Mouse (Mus musculus) intestine, embryonic 16.5 days (tissue): ENCODE data around the gene 4921517D22Rik. TPM values are rescaled to one million over a fixed set of nuclear protein-coding genes. Genes with fewer than 3 reads are reported as not detected.

Source experiments
- ATAC-seq: fragments of 200-750 bp; cut with Nextera tagmentation; 2 replicates; pipeline ENCODE4 v1.8.0; 2017; ENCODE audit warnings: moderate TSS enrichment, moderate library complexity
- H3K27ac ChIP-seq: fragments of 300-500 bp; sonication (generic); 2 replicates; pipeline ENCODE4 v1.5.1; 2014; ENCODE audit warnings: mild to moderate bottlenecking, low read length
- H3K27me3 ChIP-seq: fragments of 300-500 bp; sonication (generic); replicated peaks from 2 replicates; pipeline ENCODE4 v1.6.1; 2014; ENCODE audit warnings: low read length, control low read depth, mixed read lengths; ENCODE audit not compliant: control insufficient read depth, insufficient read depth
- H3K36me3 ChIP-seq: fragments of 300-500 bp; sonication (generic); 2 replicates; pipeline ENCODE4 v1.6.1; 2014; ENCODE audit warnings: low read length, control low read depth; ENCODE audit not compliant: control insufficient read depth, insufficient read depth
- H3K4me1 ChIP-seq: fragments of 300-500 bp; sonication (generic); 2 replicates; pipeline ENCODE4 v1.6.1; 2014; ENCODE audit warnings: low read length, control low read depth, mixed read lengths; ENCODE audit not compliant: control insufficient read depth, insufficient read depth
- H3K4me2 ChIP-seq: fragments of 300-500 bp; sonication (generic); 2 replicates; pipeline ENCODE4 v1.6.1; 2014; ENCODE audit warnings: low read depth, low read length, control low read depth
- H3K4me3 ChIP-seq: fragments of 300-500 bp; sonication (generic); 2 replicates; pipeline ENCODE4 v1.5.1; 2014; ENCODE audit warnings: mild to moderate bottlenecking, low read length
- H3K9ac ChIP-seq: fragments of 300-500 bp; sonication (generic); 2 replicates; pipeline ENCODE4 v1.6.1; 2014; ENCODE audit warnings: low read depth, low read length
- H3K9me3 ChIP-seq: fragments of 300-500 bp; sonication (generic); 2 replicates; pipeline ENCODE4 v1.6.1; 2016; ENCODE audit warnings: low read length, control low read depth; ENCODE audit not compliant: control insufficient read depth
- WGBS: fragments of 180-500 bp; shearing (Covaris S2); extraction: QIAGEN DNeasy Blood & Tissue Kit; methylation state at CpG from one replicate; pipeline ENCODE4 v1.1.7; 2014; 5-methylcytosine and 5-hydroxymethylcytosine counted together
- polyA plus RNA-seq: library from polyadenylated mRNA; unstranded; fragments of >200 nt; fragmentation: Nextera tagmentation; extraction: Ambion mirVana; gene quantifications from 2 replicates; pipeline ENCODE4 v1.2.1, GENCODE M21; 2015

Gene 4921517D22Rik
- polyA plus RNA-seq, 1 experiment from 2014 or later: not detected

DNA sequence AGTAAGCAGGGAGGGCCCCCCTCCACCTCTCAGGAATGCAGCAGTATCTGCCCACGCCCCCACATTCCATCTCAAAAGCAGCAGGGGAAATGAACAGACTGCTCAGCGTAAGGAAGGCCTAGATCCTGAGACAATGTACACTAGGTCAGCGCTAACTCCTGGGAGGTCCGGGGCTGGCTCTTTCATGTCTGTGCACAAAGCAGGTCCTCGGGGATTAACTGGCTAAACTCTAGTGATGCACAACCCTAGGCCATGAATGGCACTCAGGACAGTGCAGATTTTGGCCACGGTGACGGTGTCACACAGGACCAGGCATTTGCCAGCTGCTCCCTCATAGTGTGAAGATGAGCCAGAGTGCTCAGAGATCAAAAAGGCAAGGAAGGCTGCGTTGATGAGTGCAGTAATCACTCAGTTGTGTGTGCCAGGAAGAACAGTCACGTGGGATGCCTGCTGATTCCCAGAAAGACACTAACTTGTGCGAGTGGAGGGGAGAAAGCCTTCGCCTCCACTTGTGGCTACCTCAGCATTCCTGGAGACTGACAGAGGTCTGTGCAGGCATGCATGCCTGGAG lies 47.1 kb downstream of the 4921517D22Rik start:
- 53% methylated on average over 11 of the region's 11 CpGs for WGBS
- 0 out of 2 replicates have a peak, but pooled peaks have one; percentile 27 for ATAC-seq
- no peak overlapping the region for H3K27ac ChIP-seq

GRCm38 (mm10) chr13:59645491-59645890 lies 48.4 kb downstream of the 4921517D22Rik start:
- H3K4me2 ChIP-seq: no peak overlapping the region
- H3K4me1 ChIP-seq: 0 out of 2 replicates have a peak, but pooled peaks cover 4% of the 10 kb centered on the region
- H3K9ac ChIP-seq: no peak overlapping the region
- no peak overlapping the region for H3K27ac ChIP-seq
- H3K4me3 ChIP-seq: no peak overlapping the region
- H3K27me3 ChIP-seq: no peaks in the 10 kb centered on the region
- no peaks in the 10 kb centered on the region for H3K9me3 ChIP-seq
- no peak for ATAC-seq
- H3K36me3 ChIP-seq: 0 out of 2 replicates have a peak, but pooled peaks cover 3% of the 10 kb centered on the region
- 85% methylated on average over 3 of the region's 3 CpGs for WGBS

More for the DNA sequence above, 47.1 kb downstream of the 4921517D22Rik start:
- H3K9ac ChIP-seq: no peak overlapping the region; the same call in 1 of the 2 replicates
- no peaks in the 10 kb centered on the region for H3K9me3 ChIP-seq
- 0 out of 2 replicates have a peak, but pooled peaks cover 3% of the 10 kb centered on the region for H3K36me3 ChIP-seq
- H3K4me3 ChIP-seq: no peak overlapping the region
- no peaks in the 10 kb centered on the region for H3K27me3 ChIP-seq
- H3K4me2 ChIP-seq: no peak overlapping the region
- H3K4me1 ChIP-seq: 0 out of 2 replicates have a peak, but pooled peaks cover 4% of the 10 kb centered on the region

DNA sequence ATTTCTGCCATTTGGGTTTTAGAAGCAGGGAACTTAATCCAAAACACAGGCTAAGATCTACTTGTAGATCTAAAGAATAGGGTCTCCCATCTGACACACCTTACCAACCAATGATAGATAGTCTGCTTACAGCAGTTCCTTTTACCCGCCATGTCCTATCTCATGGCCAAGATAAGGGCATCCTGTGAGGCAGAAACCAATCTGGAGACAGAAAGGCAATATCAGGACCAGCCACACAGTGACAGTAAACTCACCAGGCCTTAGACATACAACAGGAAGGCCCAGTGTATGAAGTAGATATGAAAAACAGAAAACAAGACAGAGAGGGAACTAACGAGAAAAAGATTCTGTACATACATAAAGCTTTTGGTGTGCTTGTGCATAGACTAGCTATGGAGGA lies 51.1 kb downstream of the 4921517D22Rik start:
- WGBS: 84% methylated on average over 2 of the region's 2 CpGs
- Histone ChIP-seq H3K9ac (no peak overlapping the region), H3K36me3 (peaks cover 6% of the 10 kb centered on the region; the same call in 1 of the 2 replicates), H3K4me2 (no peak overlapping the region), H3K27me3 (no peaks in the 10 kb centered on the region), H3K9me3 (no peaks in the 10 kb centered on the region), H3K4me1 (no peaks in the 10 kb centered on the region), H3K27ac (no peak overlapping the region), H3K4me3 (no peak overlapping the region)
- 0 out of 2 replicates have a peak, but pooled peaks have one; percentile 28 for ATAC-seq

DNA sequence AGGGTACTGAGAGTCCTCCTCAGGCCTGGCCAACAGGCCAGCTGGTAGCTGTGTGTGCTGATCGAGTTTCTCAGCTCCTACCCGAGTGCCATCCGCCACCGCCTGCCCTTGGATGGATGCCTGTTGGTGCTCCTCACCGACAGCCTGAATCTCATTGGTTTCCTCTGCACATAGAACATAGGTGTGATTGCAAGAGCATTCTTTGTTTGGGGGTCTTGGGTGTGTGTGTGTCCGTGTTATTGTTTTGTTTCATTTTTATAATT lies 53.8 kb downstream of the 4921517D22Rik start:
- no peak overlapping the region for H3K4me3 ChIP-seq
- H3K27ac ChIP-seq: no peak overlapping the region
- no peaks in the 10 kb centered on the region for H3K9me3 ChIP-seq
- H3K9ac ChIP-seq: no peak overlapping the region
- no peaks in the 10 kb centered on the region for H3K27me3 ChIP-seq
- no peak overlapping the region for H3K4me2 ChIP-seq
- 89% methylated on average over 6 of the region's 6 CpGs for WGBS
- H3K4me1 ChIP-seq: no peaks in the 10 kb centered on the region
- no peak for ATAC-seq
- peaks cover 12% of the 10 kb centered on the region; the same call in 1 of the 2 replicates for H3K36me3 ChIP-seq

- Histone ChIP-seq H3K4me1 (no peaks in the 10 kb centered on the region), H3K4me2 (no peak overlapping the region), H3K9me3 (no peaks in the 10 kb centered on the region), H3K36me3 (peaks cover 9% of the 10 kb centered on the region; the same call in 1 of the 2 replicates), H3K27me3 (no peaks in the 10 kb centered on the region), H3K27ac (no peak overlapping the region), H3K4me3 (no peak overlapping the region), H3K9ac (no peak overlapping the region)
- ATAC-seq: no peak
- 89% methylated on average over 16 of the region's 16 CpGs for WGBS
Observed at GRCm38 (mm10) chr13:59639368-59640177, 54.3 kb downstream of the 4921517D22Rik start.

DNA sequence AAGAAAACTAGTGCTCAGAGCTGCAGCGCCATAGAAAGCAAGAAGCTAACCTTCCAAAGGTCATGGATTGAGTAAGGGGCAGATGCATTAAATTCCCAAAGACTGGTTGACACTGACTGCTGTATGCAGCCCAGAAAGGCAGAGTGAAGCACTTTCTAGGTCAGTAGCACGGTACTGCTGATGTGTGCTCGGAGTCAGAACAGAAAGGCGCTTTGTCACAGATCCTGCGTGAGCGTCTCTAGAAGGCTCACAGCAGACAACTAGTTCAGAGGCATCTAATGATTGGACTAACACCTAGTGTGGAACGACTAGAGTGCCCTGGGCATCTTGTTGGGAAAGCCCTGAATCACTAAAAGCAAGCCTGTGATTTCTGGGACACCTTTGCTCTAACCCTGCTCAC lies 56.1 kb downstream of the 4921517D22Rik start:
- Histone ChIP-seq H3K4me2 (no peak overlapping the region), H3K9me3 (no peaks in the 10 kb centered on the region), H3K36me3 (peaks cover 18% of the 10 kb centered on the region; the same call in 1 of the 2 replicates), H3K27me3 (no peaks in the 10 kb centered on the region), H3K4me1 (no peaks in the 10 kb centered on the region), H3K27ac (no peak overlapping the region), H3K4me3 (no peak overlapping the region), H3K9ac (no peak overlapping the region)
- WGBS: 90% methylated on average over 7 of the region's 7 CpGs
- no peak for ATAC-seq

Other genes with a start within 250 kb of the 4921517D22Rik start
- gene Agtpbp1, start 108.9 kb downstream of the 4921517D22Rik start, polyA plus RNA-seq: 10.2 and 10.7 TPM in 2 replicates
- 61.2 and 67.8 TPM in 2 replicates for gene Naa35, start 108.8 kb downstream of the 4921517D22Rik start, polyA plus RNA-seq
- 85.4 and 90.4 TPM in 2 replicates for gene Golm1, start 18.3 kb downstream of the 4921517D22Rik start, polyA plus RNA-seq
- not detected in 2 replicates for gene Spata31d1a, start 16.2 kb upstream of the 4921517D22Rik start, polyA plus RNA-seq
- gene Spata31d1b, start 18.2 kb upstream of the 4921517D22Rik start, polyA plus RNA-seq: not detected in 2 replicates
- not detected in 2 replicates for gene Spata31d1d, start 37.6 kb upstream of the 4921517D22Rik start, polyA plus RNA-seq
- gene 1700014D04Rik, start 52.6 kb upstream of the 4921517D22Rik start, polyA plus RNA-seq: not detected in 2 replicates
- 131 and 133 TPM in 2 replicates for gene Isca1, start 75.7 kb upstream of the 4921517D22Rik start, polyA plus RNA-seq
- gene Gm49354, start 88.1 kb upstream of the 4921517D22Rik start, polyA plus RNA-seq: not detected in 2 replicates
- gene Tut7, start 129.0 kb upstream of the 4921517D22Rik start, polyA plus RNA-seq: 36.1 and 38.7 TPM in 2 replicates